Mouse (Mus musculus) gastrocnemius, postnatal 25 days (tissue): ENCODE measurements around the gene Cmklr1. TPM values are rescaled to one million over a fixed set of nuclear protein-coding genes. Genes with fewer than 3 reads are reported as not detected.
"Not testable (repeated sequence)": the region's sequence is repeated elsewhere in the genome, so short reads cannot be mapped to it uniquely, and the experiment has no call there.

Source experiments
- DNase-seq: peaks from one replicate; pipeline ENCODE4 v3.0.0; 2022
- total RNA-seq, 2 experiments: library from RNA; stranded (reverse); gene quantifications; 1 replicate in 1 of 2; 2 replicates in 1 of 2; pipeline ENCODE4 v1.2.3; 2021

Cmklr1 gene
- total RNA-seq, 2 experiments from 2014 or later: 14.6 to 15.4 TPM

DNA sequence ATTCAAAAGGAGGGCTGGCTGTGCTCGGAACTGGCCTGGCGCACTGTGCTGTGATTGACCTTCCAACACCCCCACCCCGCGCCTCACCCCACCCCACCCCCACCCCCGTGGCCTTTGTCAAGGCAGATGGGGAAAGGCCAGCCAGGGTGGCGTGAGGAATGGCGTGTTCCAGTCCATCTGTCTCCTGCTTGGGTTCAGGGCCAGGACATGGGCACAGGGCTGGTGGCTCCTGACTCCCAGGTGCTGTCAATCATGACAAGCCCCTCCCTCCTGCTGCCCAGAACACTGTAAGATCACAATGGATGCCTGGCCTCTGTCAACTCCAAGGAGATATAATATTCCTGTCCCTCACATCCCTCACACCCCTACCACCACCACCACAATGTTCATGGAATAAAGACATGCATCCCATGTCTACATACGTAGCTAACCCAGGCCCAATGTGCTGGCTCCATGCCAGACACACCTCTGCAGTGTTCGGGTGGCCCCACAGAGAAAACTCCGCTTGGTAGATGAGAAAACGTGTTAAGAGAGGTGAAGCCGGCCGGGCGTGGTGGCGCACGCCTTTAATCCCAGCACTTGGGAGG lies 30.0 kb downstream of the Cmklr1 start:
- no peak for DNase-seq

DNA sequence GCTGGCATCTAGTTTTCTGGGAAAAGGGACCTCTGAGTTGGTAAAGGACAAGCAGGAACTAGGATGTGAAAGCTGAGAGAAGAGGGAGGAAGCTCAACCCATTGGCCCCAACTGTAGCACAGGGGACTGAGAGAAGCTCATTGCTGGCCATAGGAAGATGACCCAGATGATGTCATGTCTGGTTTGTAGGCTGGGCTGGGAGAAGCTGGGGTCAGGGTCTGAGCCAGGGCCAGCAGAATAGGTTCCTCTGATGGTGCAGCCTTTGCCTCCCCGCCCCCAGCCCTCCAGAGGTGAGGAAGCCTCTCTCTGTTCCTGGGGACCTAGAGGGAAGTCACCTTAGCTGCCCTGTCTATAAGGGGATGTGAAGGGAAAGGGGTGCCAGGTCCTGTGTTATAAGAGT lies 31.1 kb downstream of the Cmklr1 start:
- no peak for DNase-seq

DNA sequence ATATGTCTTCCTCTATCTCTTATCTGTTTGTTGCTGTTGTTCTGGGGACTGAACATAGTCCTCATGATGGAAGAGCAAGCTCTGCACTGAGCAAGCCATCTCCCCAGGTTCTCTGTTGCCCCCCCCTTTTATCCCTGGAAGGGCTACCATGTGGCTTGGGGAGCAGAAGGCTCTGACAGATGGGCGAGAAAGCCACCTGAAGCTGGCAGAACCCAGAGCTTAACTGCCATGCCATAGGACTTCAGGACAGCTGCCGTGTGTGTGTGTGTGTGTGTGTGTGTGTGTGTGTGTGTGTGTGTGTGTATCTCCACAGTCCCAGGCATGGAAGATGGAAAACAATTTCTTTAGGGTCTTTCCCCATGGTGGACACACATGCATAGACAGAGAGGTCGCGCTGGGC lies 31.5 kb downstream of the Cmklr1 start:
- DNase-seq: no peak

DNA sequence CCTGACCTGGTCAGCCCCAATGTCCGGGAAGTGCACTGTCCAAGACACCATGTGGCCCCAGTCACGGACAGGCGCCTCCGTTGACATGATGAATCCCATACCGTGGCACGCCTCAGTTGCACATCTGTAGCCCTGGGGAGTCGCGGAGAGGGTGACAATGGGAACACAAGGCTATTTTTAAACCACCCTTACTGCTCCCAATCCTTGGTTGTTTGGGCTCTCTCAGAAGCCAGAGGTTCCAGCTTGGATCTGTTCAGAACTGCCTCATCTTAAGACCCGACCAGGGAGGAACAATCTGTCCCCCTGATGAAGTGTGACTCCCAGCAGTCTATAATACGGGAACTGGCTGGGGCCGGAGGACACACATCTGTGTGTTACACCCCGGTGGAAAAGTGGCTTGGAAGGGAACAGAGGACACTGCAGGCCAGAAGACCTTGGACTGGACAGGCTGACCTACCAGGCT lies 38.4 kb downstream of the Cmklr1 start:
- DNase-seq: peak; percentile 75

DNA sequence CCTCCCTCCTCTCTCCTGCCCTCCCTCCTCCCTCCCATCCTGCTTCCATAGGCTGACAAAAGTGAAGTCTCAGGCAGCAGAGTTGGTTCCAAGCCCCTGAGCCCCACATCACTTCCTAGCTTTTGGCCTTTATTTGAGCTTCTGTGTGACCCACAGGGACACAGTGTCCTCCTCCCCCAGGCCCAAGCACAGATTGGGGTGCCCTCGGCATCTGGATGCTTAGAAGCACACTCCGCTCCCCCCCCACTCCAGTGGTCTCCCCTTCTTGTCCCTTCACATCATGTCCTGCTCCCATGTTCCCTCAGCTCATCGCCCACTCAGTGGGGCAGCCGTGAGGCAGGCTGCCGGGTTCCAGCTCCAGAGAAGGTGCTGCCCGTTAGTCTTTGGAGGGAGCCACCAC lies 39.1 kb downstream of the Cmklr1 start:
- no peak for DNase-seq

DNA sequence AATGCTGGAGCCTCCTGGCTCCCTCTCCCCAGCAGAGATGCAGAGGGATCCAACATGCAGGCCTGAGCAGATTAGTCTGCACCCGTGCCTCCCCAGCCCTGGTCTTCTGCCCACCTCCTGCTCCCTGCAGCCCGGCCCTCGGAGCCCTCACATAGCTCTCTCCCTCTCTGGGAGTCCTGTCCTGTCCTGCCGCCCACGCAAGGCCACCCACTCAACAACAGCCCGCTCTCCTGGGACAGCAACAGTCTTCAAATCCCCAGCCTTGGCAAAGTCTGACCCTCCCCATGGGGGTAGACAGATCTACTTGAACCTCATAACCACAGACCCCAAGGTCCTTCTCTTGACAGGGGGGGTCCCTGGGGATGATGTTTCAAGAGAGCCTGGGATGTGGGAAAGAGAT lies 39.7 kb downstream of the Cmklr1 start:
- no peak for DNase-seq

DNA sequence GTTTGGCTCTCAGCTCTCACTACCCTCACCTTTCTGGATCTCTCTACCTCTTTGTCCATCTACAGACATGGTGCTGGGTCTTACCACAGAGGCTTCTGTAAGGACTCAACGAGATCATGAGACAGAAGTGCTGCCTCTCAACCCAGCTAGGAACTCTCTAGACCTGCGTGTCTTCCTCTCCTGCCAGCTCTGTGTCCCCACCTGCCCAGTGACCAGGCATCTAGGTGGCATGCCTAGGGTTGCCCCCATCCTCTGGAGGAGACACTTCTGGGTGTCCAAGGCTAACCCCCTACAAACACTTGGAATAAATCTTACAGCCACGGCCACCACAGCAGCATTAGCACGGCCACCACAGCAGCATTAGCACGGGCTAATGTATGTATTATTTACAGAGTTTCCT lies 40.3 kb downstream of the Cmklr1 start:
- DNase-seq: no peak

DNA sequence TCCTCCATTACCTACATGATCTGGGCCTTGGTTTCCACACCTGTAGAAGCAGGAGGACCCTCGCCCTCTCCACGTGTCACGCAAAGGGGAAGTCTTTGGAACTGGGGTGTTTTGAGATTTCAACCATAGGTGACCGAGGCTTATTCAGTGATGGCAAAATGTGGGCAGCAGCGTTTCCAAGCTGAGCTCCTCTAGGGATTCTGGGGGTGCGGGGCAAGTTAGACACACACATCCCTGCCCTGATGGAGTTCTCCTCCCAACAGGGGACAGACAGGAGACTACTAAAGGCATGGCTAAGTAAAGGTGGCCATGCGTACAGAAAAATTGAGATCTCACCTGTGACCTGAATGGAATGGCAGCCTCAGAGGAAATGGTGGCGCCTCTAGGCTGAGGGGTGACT lies 41.7 kb downstream of the Cmklr1 start:
- no peak for DNase-seq

DNA sequence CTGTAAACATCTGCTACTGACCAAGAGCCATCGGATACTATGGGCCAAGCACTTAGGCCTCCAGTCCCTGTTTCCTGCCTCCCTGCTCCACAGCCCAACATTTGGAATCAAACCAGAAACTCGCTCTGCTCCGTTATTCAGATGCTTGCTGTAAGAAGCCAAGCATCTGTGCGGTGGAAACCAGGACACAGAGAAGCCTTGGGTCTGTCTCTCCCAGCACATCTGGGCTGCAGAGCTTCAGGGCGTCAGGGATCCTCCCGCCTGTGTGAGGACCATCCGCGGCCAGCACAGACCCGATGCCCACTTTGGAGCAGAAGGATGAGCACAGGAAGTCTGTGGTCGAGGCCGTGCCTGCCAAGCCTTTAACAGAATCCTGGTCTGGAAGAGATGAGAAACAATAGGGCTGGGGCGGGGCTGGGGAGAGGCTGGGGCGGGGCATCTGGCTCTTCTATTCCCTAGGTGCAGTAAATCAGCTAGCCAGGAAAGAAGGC lies 42.2 kb downstream of the Cmklr1 start:
- DNase-seq: peak; percentile 64

DNA sequence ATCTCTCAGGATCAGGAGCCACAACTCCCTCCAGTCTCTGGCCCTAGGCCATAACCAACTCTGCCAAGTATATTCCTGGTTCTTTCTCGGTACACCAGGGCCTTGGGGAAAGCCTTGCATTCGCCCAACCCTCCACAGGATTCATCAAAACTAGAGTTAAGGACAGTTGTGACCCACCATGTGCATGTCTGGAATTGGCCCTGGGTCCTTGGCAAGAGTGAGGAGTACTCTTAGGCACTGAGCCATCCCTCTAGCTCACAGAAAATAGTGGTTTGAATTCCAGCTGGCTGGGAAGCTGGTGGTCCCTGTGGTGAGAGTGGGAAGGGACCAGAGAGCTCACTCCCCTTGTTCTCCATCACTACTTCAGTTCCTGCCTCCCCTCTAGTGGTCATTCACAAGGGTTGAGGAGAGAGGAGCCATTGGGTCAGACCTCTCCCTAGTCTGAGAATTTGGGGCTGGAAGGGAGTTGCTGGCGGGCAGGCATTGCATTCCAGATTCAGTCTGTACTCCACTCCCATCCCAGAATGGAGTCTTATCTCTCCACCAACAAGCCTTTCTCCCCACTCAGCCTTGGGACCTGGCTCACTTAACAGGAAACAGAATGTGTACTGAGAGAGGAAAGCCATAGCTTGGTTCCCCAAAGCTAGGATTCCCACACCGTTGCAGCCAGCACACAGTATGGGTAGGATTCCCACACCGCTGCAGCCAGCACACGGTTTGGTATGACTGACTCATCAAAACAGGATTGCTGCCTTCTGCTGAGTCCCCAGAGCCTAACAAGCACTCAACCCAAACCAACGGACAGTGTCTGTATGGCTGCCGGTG lies 43.1 kb downstream of the Cmklr1 start:
- DNase-seq: peak; percentile 55

DNA sequence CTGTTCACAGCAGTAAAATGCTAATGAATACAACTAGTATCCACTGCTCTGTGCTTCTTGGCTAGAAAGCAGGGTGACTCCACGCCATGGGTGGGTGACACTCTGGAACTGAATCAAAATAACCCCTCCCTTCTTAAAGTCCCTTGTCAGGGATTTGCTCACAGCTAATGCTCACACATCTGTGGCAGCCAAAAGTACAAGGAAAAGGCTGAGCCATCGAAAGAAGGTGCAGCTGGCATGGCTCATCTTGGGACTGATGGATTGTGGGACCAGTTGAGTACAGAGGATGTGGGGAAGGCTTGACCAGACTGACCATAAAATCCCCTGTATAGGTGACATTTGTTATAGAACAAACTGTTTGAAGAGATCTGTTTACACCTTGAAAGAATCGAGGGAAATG lies 44.1 kb downstream of the Cmklr1 start:
- DNase-seq: no peak

DNA sequence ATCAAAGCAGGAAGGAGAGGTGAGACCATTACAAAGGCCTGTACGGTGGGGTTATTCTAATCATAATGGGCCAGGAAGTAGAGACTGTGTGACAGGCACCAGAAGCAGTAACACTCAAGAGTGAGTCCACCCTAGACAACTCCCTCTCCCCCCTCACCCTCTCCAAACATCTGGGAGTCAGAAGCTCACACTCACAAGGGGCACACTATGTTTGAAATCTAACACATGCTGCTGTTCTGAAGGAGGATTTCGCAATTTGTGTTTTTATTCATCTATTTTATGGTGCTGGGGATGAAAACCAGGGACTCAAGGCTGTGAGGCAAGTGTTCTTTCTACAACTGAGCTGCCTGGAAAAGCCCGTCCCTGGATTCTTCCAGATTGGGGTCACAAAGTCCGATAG lies 45.5 kb downstream of the Cmklr1 start:
- no peak for DNase-seq

DNA sequence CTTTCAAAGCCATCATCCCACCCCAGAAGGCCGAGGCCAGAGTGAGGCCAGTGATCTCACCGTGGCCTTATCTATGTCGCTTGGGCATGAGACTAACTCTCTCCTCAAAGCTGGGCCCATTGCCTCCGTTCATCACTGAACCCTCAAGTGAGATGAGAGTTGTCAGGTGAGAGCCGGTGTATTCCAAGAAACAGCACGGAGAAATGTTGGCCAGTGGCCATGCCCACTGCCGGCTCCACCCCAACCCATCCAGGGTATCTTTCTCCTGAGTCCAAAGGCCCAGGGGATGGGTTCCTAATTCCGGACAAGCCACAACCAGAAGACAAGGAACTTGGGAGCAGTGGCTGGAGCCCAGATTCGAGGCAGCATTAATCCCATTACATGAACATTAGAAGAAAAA lies 46.8 kb downstream of the Cmklr1 start:
- DNase-seq: no peak

DNA sequence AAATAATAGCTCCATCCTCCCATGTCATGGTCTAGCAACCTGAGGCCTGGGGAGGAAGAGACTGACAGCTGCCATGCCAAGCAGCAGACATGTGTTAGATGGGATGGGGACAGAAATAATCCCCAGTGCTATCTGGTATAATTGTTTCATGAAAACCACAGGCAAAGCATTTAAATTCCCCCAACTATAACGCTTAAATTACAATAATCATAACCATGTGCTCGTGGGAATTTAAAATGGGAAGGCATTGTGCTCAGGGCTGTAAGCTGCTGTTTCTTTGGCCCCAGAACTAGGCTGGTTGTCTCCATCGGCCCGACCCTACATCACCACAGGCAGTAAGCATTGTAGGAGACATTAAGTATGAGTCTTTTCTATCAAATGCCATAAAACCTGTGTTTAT lies 49.4 kb downstream of the Cmklr1 start:
- DNase-seq: no peak

DNA sequence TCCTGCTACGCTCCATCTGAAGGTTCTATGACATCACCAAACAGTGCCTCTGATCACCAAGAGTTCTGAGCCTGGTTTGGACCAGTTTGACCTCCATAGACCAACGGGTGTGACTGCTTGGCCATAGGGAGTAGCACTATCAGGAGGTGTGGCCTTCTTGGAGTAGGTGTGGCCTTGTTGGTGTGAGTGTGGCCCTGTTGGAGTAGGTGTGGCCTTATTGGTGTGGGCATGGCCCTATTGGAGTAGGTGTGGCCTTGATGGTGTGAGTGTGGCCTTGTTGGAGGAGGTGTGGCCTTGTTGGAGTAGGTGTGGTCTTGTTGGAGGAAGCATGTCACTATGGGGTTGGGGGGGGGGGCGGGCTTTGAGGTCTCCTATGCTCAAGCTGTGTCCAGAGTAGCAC lies 50.0 kb downstream of the Cmklr1 start:
- no peak for DNase-seq

DNA sequence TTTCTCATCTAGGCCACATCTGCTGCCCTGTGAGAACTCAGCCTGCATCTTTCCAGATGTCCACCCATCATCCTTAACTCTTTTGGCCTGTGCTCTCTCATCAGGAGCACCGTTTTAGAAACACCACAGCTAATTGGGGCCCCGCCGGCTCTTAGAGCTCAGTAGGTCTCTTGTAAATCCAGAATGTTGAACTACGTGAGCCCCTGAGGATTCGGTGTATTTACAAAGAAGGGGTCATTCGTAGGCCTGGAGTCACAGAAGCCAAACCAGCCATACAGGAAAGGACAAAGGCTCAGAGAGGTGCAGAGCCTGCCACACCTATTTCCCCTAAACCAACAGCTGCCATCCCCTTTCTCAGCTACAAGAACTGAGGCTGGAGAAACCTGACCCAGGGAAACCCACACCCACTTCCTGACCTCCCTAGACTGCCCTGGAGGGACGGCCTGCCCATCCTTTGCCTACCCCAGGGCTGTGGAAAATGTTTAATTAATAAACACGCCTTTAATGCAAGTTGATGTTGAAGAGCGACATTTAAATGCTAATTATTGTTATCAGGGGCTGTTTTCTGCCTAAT lies 53.4 kb downstream of the Cmklr1 start:
- DNase-seq: no peak

DNA sequence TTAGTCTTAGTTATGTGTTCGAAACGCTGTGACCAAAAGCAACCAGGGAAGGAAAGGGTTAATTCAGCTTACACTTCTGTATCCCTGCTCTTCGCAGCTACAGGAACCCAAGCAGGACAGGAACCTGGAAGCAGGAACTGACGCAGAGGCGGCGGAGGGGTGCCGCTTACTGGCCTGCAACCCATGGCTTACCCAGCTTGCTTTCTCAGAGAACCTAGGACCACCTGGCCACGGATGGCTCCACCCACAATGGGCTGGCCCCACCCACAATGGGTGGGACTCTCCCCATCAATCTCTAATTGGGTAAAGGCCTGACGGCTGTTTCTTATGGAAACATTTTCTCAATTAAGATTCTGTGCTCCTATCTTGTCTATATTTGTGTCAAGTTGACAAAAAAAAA lies 54.0 kb downstream of the Cmklr1 start:
- DNase-seq: no peak

DNA sequence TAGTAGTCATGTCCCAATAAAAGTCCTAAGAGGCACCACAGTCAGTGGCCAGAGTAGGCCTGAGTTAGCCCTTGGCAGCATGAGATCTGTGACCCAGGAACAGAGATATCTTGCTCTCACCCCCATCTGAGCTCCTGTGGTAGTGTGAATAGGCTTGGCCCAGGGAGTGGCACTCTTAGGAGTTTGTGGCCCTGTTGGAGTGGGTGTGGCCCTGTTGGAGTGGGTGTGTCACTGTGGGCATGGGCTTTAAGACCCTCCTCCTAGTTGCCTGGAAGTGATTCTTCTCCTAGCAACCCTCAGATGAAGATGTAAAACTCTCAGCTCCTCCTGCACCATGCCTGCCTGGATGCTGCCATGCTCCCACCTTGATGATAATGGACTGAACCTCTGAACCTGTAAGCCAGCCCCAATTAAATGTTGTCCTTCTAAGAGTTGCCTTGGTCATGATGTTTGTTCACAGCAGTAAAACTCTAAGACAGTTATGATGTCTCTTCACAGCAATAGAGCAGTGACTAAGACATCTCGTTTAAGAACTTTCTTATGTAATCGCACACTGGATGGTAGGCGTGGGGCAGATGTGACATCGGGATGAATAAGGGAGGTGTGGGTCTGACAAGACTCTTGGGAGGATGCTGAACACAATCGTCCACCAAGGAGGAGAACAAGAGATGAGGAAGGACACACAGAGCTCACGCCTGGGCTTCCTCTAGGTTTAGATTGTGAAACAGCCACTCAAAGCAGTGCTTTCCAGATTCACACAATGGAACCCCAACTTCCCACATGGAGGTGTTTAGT lies 56.1 kb downstream of the Cmklr1 start:
- DNase-seq: no peak

DNA sequence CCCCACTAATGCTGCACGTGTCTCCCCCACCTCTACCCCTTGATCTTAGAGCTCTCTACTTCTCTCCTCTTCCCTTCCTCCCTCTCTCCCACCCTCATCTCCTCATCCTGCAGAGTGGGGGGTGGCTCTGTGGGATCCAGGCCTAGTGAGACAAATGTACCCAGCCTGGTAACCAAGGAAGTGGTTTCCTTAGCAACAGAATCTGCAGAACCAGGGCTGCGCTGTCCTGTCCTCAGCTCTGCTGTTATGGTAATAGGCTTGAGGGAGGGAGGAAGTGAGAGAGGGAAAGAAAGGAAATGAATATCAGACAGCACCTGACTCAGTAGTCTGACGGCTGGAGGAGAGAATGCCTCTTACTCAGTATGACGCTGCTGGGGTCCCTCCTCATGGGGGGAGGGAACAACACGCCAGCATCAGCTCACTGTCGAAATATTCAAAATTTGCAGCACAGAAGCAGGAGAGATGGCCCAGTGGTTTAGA lies 58.4 kb downstream of the Cmklr1 start:
- DNase-seq: no peak

DNA sequence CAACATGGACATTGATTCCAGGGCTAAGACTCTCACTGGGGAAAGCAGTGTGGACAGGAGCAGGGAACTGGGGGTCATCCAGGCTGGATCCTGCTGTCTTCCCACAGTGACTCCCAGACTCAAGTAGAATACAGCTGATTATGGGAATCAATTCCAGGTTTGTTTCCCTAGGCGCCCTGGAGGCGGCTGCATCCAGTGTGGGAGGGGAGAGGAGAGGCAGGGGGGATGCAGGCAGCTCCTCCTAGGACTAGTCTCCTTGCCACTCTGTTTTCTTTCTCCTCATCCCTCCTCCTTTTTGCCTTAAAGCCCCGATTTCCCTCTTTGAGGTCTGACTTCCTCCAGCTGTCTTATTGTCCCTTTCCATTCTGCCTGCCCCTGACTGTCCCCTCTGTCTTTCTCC lies 59.1 kb downstream of the Cmklr1 start:
- DNase-seq: no peak

DNA sequence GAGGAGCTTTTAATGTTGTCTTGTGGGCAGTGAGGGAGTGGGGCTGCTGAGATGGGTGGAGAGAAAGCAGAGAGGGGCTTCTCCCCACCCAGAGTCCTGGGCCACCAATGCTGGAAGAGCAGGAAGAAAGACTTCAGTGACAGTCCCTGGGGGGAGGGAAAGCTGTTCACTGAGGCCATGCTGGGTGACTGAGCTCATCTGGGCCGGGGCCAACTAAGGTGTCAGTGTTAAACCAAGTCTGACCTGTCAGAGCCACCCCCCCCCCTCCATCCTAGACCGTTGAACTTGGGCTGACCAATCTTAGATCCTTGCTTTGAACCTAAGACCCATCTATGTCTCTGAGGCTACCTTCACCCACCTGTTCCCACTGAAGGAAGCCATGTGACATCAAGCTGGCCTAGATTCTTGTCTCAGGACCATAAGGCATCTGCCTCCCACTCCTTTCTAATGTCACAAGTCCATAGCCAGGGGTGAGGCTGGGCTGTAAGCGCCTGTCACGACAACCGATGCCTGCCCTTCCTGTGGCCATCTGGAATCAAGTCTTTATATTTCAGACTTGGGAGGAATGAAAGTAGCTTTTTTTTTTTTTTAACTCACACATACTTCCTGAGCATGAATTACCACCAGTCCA lies 60.1 kb downstream of the Cmklr1 start:
- no peak for DNase-seq

DNA sequence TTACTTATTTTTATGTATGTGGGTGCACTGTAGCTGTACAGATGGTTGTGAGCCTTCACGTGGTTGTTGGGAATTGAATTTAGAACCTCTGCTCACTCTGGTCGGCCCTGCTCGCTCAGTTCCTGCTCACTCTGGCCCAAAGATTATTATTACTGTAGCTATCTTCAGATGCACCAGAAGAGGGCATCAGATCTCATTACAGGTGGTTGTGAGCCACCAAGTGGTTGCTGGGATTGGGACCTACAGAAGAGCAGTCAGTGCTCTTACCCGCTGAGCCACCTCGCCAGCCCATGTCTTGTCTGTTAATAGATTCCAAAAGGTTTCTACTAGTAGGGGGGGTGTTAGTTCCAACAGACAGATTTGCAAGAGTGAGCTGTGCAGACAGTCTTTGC lies 63.8 kb downstream of the Cmklr1 start:
- not testable (repeated sequence) for DNase-seq
